10 mouse cellular contexts compared by ENCODE assay signal in genomic region chr11:57950989-57951388, GRCm38 (mm10). TPM values are rescaled to one million over a fixed set of nuclear protein-coding genes. Genes with fewer than 3 reads are reported as not detected.
DNase-seq lines count a peak whose midpoint lies in the region; ATAC-seq and TF ChIP-seq lines count a peak whose summit lies in the region.
"Had no signal": no experiment of that assay in that cellular context is flagged by ENCODE, and none has a peak within 500 bp of the region (broad histone marks: within the 10 kb centered on the region; RNA-seq: fewer than 3 reads in every experiment).

No protein-coding gene starts in this region.

- no peaks in the 10 kb centered on the region for H3K4me1 ChIP-seq in cerebellum, adult 2 months (ENCODE audit: control insufficient read depth, insufficient read depth, low read length)
- no peaks in the 10 kb centered on the region for H3K4me1 ChIP-seq in midbrain, embryonic 11.5 days (ENCODE audit: control insufficient read depth, insufficient read depth, low read length)
- H3K4me1 ChIP-seq in midbrain, embryonic 15.5 days: no peaks in the 10 kb centered on the region
- H3K4me1 ChIP-seq: hindbrain, embryonic 15.5 days; neural tube, embryonic 13.5 days had no signal

- H3K9me3 ChIP-seq in midbrain, embryonic 11.5 days (ENCODE audit: control insufficient read depth, low read length): no peaks in the 10 kb centered on the region
- no peaks in the 10 kb centered on the region for H3K9me3 ChIP-seq in midbrain, embryonic 15.5 days
- H3K9me3 ChIP-seq: hindbrain, embryonic 15.5 days; neural tube, embryonic 13.5 days had no signal

- H3K4me3 ChIP-seq in cerebellum, adult 2 months (replicated peaks; ENCODE audit: insufficient read depth, low read depth, low read length): no peak overlapping the region
- no peak overlapping the region for H3K4me3 ChIP-seq in midbrain, embryonic 11.5 days (ENCODE audit: low read depth, low read length)
- no peak overlapping the region for H3K4me3 ChIP-seq in midbrain, embryonic 15.5 days
- H3K4me3 ChIP-seq: hindbrain, embryonic 15.5 days; neural tube, embryonic 13.5 days had no signal

- TF ChIP-seq POLR2A in cerebellum, adult 2 months (IDR thresholded peaks at IDR 0.05; ENCODE audit: borderline replicate concordance, insufficient read depth, low read length): no peak

- H3K36me3 ChIP-seq in midbrain, embryonic 11.5 days (ENCODE audit: control insufficient read depth, insufficient read depth, low read length): no peaks in the 10 kb centered on the region
- H3K36me3 ChIP-seq in midbrain, embryonic 15.5 days (replicated peaks): no peaks in the 10 kb centered on the region
- H3K36me3 ChIP-seq: hindbrain, embryonic 15.5 days; neural tube, embryonic 13.5 days had no signal

- no peak overlapping the region for H3K9ac ChIP-seq in midbrain, embryonic 11.5 days (ENCODE audit: low read length)
- no peak overlapping the region for H3K9ac ChIP-seq in midbrain, embryonic 15.5 days
- H3K9ac ChIP-seq: hindbrain, embryonic 15.5 days; neural tube, embryonic 13.5 days had no signal

- no peaks in the 10 kb centered on the region for H3K27me3 ChIP-seq in cerebellum, adult 2 months (ENCODE audit: control insufficient read depth, insufficient read depth, low read length)
- no peaks in the 10 kb centered on the region for H3K27me3 ChIP-seq in midbrain, embryonic 11.5 days (ENCODE audit: control insufficient read depth, insufficient read depth, low read length)
- H3K27me3 ChIP-seq in midbrain, embryonic 15.5 days (replicated peaks): no peaks in the 10 kb centered on the region
- H3K27me3 ChIP-seq: hindbrain, embryonic 15.5 days; neural tube, embryonic 13.5 days had no signal

- DNase-seq in cerebellum, adult 2 months: peak; percentile 35 to 39
- DNase-seq in midbrain, embryonic 11.5 days (ENCODE audit: low spot score, missing footprints): peak; percentile 92
- DNase-seq in c-Kit-negative CD71-positive TER-119-positive erythroid progenitor cells, embryonic 14.5 days (ENCODE audit: low read depth, low spot score): peak; percentile 77
- peak; percentile 64 for DNase-seq in hindlimb bud, embryonic 11.5 days (ENCODE audit: extremely low spot score, low read depth, low spot score)
- DNase-seq in right cerebral cortex, postnatal 25 days: no peak

- no peak overlapping the region for H3K4me2 ChIP-seq in midbrain, embryonic 11.5 days
- H3K4me2 ChIP-seq in midbrain, embryonic 15.5 days: no peak overlapping the region
- H3K4me2 ChIP-seq: hindbrain, embryonic 15.5 days; neural tube, embryonic 13.5 days had no signal

- peak; percentile 39; the same call in 1 of the 2 replicates for TF ChIP-seq CTCF in cerebellum, adult 2 months (IDR thresholded peaks at IDR 0.05; ENCODE audit: borderline replicate concordance, insufficient read depth, low read depth, low read length)

- 2% methylated on average over 4 of the region's 4 CpGs for WGBS in cerebellum, adult 2 months
- 5% methylated on average over 4 of the region's 4 CpGs for WGBS in midbrain, embryonic 11.5 days
- 2% methylated on average over 4 of the region's 4 CpGs for WGBS in midbrain, embryonic 15.5 days

- ATAC-seq in cerebellum, adult (ENCODE audit: insufficient number of reproducible peaks, low FRiP score, low TSS enrichment): no peak
- ATAC-seq in midbrain, embryonic 11.5 days (ENCODE audit: low FRiP score): no peak
- no peak for ATAC-seq in midbrain, embryonic 15.5 days (replicated peaks)
- 0 out of 2 replicates have a peak, but pooled peaks have one; percentile 25 for ATAC-seq in monocyte, adult 5-6 weeks (replicated peaks; ENCODE audit: insufficient number of reproducible peaks, low FRiP score, low TSS enrichment, poor library complexity, severe bottlenecking)

- H3K27ac ChIP-seq in cerebellum, adult 2 months (ENCODE audit: insufficient read depth, low read length): no peak overlapping the region
- no peak overlapping the region for H3K27ac ChIP-seq in midbrain, embryonic 11.5 days (ENCODE audit: low read depth, low read length)
- no peak overlapping the region for H3K27ac ChIP-seq in midbrain, embryonic 15.5 days
- H3K27ac ChIP-seq: hindbrain, embryonic 15.5 days; neural tube, embryonic 13.5 days had no signal

RNA-seq across cellular contexts. Expression of gene Larp1, which starts 57.9 kb away (rescaled TPM):
- polyA plus RNA-seq in cerebellum, adult 2 months (2012; rRNA removed): 52.0 and 54.5 TPM in 2 replicates
- 13.9 and 14.0 TPM in 2 replicates for polyA plus RNA-seq in midbrain, embryonic 11.5 days (2014; fragmentation: Nextera tagmentation; extraction: Ambion mirVana)
- 22.1 and 22.8 TPM in 2 replicates for polyA plus RNA-seq in midbrain, embryonic 15.5 days (2015; fragmentation: Nextera tagmentation; extraction: Ambion mirVana)
- 26.3 to 50.9 TPM (median 33.5 TPM) in 3 replicates for total RNA-seq in monocyte, adult 5-6 weeks (2017)
